Mouse (Mus musculus): ENCODE measurements around the gene St6galnac3. TPM values are rescaled to one million over a fixed set of nuclear protein-coding genes. Genes with fewer than 3 reads are reported as not detected.

St6galnac3 gene
- polyA plus RNA-seq, 1 experiment from 2014 or later, result 26.6 TPM

GRCm38 (mm10) chr3:153176325-153176724 lies 548.6 kb downstream of the St6galnac3 start:
- no peaks in the 10 kb centered on the region for H3K36me3 ChIP-seq (ENCODE audit: control insufficient read depth, insufficient read depth, low read length)
- WGBS, result 36% methylated on average over 6 of the region's 6 CpGs
- H3K27me3 ChIP-seq (ENCODE audit: control insufficient read depth, insufficient read depth, low read length), result no peaks in the 10 kb centered on the region
- DNase-seq, result peak; percentile 29
- no peaks in the 10 kb centered on the region for H3K4me1 ChIP-seq (ENCODE audit: control insufficient read depth, insufficient read depth, low read length)
- H3K27ac ChIP-seq (replicated peaks; ENCODE audit: low read depth, low read length), result peak overlapping the region; percentile 73
- H3K9me3 ChIP-seq (ENCODE audit: control insufficient read depth, low read length), result no peaks in the 10 kb centered on the region
- H3K4me3 ChIP-seq (replicated peaks; ENCODE audit: low read depth, low read length), result no peak overlapping the region
- H3K9ac ChIP-seq (replicated peaks; ENCODE audit: low read length), result no peak overlapping the region
- peak; percentile 27; the same call in 1 of the 2 replicates for ATAC-seq (ENCODE audit: low FRiP score, low TSS enrichment)
- H3K4me2 ChIP-seq (ENCODE audit: low read length), result no peak overlapping the region

DNA sequence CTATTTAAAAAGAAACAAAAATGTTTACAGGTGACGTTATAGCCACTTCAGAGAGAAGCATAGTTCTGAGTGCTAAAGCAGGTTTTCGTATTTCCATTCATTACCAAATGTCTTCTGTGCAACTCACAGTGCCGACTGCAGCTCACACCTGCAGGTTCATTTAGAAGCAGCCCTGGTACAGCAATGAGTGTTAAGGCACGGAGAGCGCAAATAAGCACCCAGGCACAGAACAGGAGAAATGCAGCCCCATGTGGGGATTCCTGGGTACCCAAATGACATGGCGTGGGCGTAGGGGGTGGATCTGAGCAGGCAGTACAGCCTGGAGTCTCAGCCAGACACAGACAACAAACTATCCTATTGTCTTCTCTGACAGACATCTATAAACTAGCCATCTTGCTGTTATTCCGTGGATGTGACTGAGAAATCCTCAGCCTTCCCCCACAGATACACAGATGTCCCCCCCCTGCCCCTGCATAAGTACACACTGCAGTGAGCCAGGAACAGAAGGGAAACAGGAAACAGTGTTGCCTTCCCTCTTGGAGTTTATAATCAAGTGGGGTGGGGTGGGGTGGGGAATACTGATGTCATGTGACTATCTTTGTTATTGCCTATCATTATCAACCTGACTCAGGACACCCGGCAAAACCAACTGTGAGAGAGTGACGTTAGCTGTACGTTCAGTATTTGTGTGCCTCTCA lies 550.5 kb downstream of the St6galnac3 start:
- Histone ChIP-seq H3K4me2 (ENCODE audit: low read length) (no peak overlapping the region), H3K27me3 (ENCODE audit: control insufficient read depth, insufficient read depth, low read length) (no peaks in the 10 kb centered on the region), H3K27ac (replicated peaks; ENCODE audit: low read depth, low read length) (no peak overlapping the region), H3K4me3 (replicated peaks; ENCODE audit: low read depth, low read length) (no peak overlapping the region), H3K9me3 (ENCODE audit: control insufficient read depth, low read length) (no peaks in the 10 kb centered on the region), H3K36me3 (ENCODE audit: control insufficient read depth, insufficient read depth, low read length) (no peaks in the 10 kb centered on the region), H3K4me1 (ENCODE audit: control insufficient read depth, insufficient read depth, low read length) (no peaks in the 10 kb centered on the region), H3K9ac (replicated peaks; ENCODE audit: low read length) (no peak overlapping the region)
- WGBS, result 89% methylated on average over 11 of the region's 11 CpGs
- ATAC-seq (ENCODE audit: low FRiP score, low TSS enrichment) (no peak), DNase-seq (no peak)

DNA sequence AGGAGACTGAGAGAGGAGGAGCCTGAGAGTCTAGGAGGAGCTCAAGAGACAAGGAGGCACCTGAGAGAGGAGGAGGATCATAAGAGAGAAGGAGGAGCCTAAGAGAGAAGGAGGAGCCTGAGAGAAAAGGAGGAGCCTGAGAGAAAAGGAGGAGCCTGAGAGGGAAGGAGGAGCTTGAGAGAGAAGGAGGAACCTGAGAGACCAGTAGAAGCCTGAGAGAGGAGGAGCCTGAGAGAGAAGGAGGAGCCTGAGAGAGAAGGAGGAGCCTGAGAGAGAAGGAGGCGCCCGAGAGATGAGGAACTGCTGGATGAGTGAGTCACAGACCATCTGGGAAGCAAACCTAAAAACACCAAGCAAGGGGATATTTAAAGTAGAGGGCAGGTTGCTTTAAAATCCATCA lies 551.4 kb downstream of the St6galnac3 start:
- Histone ChIP-seq H3K4me1 (ENCODE audit: control insufficient read depth, insufficient read depth, low read length) (no peaks in the 10 kb centered on the region), H3K9ac (replicated peaks; ENCODE audit: low read length) (no peak overlapping the region), H3K27me3 (ENCODE audit: control insufficient read depth, insufficient read depth, low read length) (no peaks in the 10 kb centered on the region), H3K9me3 (ENCODE audit: control insufficient read depth, low read length) (no peaks in the 10 kb centered on the region), H3K36me3 (ENCODE audit: control insufficient read depth, insufficient read depth, low read length) (no peaks in the 10 kb centered on the region), H3K27ac (replicated peaks; ENCODE audit: low read depth, low read length) (no peak overlapping the region), H3K4me2 (ENCODE audit: low read length) (no peak overlapping the region), H3K4me3 (replicated peaks; ENCODE audit: low read depth, low read length) (no peak overlapping the region)
- WGBS, result 88% methylated on average over 2 of the region's 2 CpGs
- ATAC-seq (ENCODE audit: low FRiP score, low TSS enrichment) (no peak), DNase-seq (no peak)

DNA sequence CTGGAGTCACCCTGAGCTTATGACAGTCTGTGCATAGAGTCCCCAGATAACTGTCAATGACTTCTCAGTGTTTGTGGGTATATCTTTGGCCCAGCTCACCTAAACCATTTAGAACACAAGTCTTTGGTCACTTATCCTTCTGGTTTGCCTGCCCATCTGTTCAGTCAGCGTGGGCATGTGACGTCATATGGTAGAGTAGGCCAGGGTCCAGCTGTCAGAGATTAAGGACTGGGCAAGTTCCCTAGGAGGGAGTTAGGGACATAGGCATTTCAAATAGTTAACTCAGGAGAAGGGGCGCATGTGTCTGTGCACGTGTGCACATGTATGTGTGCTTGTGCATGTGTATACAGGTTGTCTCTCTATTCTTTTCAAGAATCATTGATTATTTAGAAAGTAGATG lies 554.8 kb downstream of the St6galnac3 start:
- Histone ChIP-seq H3K9ac (replicated peaks; ENCODE audit: low read length) (no peak overlapping the region), H3K4me1 (ENCODE audit: control insufficient read depth, insufficient read depth, low read length) (no peaks in the 10 kb centered on the region), H3K9me3 (ENCODE audit: control insufficient read depth, low read length) (no peaks in the 10 kb centered on the region), H3K4me2 (ENCODE audit: low read length) (no peak overlapping the region), H3K4me3 (replicated peaks; ENCODE audit: low read depth, low read length) (no peak overlapping the region), H3K27me3 (ENCODE audit: control insufficient read depth, insufficient read depth, low read length) (no peaks in the 10 kb centered on the region), H3K27ac (replicated peaks; ENCODE audit: low read depth, low read length) (no peak overlapping the region), H3K36me3 (ENCODE audit: control insufficient read depth, insufficient read depth, low read length) (no peaks in the 10 kb centered on the region)
- DNase-seq (no peak), ATAC-seq (ENCODE audit: low FRiP score, low TSS enrichment) (no peak)
- WGBS, result 86% methylated on average over 4 of the region's 4 CpGs

DNA sequence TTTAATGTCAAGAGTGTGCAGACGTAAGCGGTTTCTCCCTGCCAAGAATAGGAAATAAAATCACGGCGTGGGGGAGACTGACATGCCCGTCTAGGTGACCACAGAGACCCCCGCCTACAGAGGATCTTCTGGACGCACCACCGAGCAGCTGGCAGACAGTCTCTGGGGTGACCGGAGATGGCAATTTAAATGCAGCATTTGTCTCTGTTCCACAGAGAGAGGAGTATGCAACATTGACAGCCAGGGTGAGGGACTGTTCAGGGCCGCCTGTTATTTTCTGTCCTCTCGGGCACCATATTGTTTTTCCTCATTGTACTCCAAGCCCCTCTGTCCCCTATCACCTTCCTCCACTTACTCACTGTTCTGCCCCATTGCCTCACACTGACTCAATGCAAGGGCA lies 555.2 kb downstream of the St6galnac3 start:
- no peaks in the 10 kb centered on the region for H3K27me3 ChIP-seq (ENCODE audit: control insufficient read depth, insufficient read depth, low read length)
- H3K4me2 ChIP-seq (ENCODE audit: low read length), result no peak overlapping the region
- H3K27ac ChIP-seq (replicated peaks; ENCODE audit: low read depth, low read length), result no peak overlapping the region
- no peak overlapping the region for H3K4me3 ChIP-seq (replicated peaks; ENCODE audit: low read depth, low read length)
- DNase-seq (no peak), ATAC-seq (ENCODE audit: low FRiP score, low TSS enrichment) (no peak)
- no peaks in the 10 kb centered on the region for H3K4me1 ChIP-seq (ENCODE audit: control insufficient read depth, insufficient read depth, low read length)
- 67% methylated on average over 11 of the region's 11 CpGs for WGBS
- H3K9me3 ChIP-seq (ENCODE audit: control insufficient read depth, low read length), result no peaks in the 10 kb centered on the region
- no peaks in the 10 kb centered on the region for H3K36me3 ChIP-seq (ENCODE audit: control insufficient read depth, insufficient read depth, low read length)
- no peak overlapping the region for H3K9ac ChIP-seq (replicated peaks; ENCODE audit: low read length)

GRCm38 (mm10) chr3:153161676-153162075 lies 563.3 kb downstream of the St6galnac3 start:
- H3K9me3 ChIP-seq (ENCODE audit: control insufficient read depth, low read length), result no peaks in the 10 kb centered on the region
- DNase-seq (no peak), ATAC-seq (ENCODE audit: low FRiP score, low TSS enrichment) (no peak)
- 74% methylated on average over 9 of the region's 9 CpGs for WGBS
- no peak overlapping the region for H3K9ac ChIP-seq (replicated peaks; ENCODE audit: low read length)
- H3K27ac ChIP-seq (replicated peaks; ENCODE audit: low read depth, low read length), result no peak overlapping the region
- H3K36me3 ChIP-seq (ENCODE audit: control insufficient read depth, insufficient read depth, low read length), result no peaks in the 10 kb centered on the region
- H3K4me1 ChIP-seq (ENCODE audit: control insufficient read depth, insufficient read depth, low read length), result no peaks in the 10 kb centered on the region
- no peaks in the 10 kb centered on the region for H3K27me3 ChIP-seq (ENCODE audit: control insufficient read depth, insufficient read depth, low read length)
- H3K4me3 ChIP-seq (replicated peaks; ENCODE audit: low read depth, low read length), result no peak overlapping the region
- no peak overlapping the region for H3K4me2 ChIP-seq (ENCODE audit: low read length)

- H3K4me2 ChIP-seq (ENCODE audit: low read length), result no peak overlapping the region
- no peaks in the 10 kb centered on the region for H3K36me3 ChIP-seq (ENCODE audit: control insufficient read depth, insufficient read depth, low read length)
- H3K27me3 ChIP-seq (ENCODE audit: control insufficient read depth, insufficient read depth, low read length), result no peaks in the 10 kb centered on the region
- DNase-seq (no peak), ATAC-seq (ENCODE audit: low FRiP score, low TSS enrichment) (no peak)
- 84% methylated on average over 5 of the region's 5 CpGs for WGBS
- H3K27ac ChIP-seq (replicated peaks; ENCODE audit: low read depth, low read length), result no peak overlapping the region
- no peak overlapping the region for H3K9ac ChIP-seq (replicated peaks; ENCODE audit: low read length)
- H3K4me1 ChIP-seq (ENCODE audit: control insufficient read depth, insufficient read depth, low read length), result no peaks in the 10 kb centered on the region
- no peaks in the 10 kb centered on the region for H3K9me3 ChIP-seq (ENCODE audit: control insufficient read depth, low read length)
- no peak overlapping the region for H3K4me3 ChIP-seq (replicated peaks; ENCODE audit: low read depth, low read length)
Measured at GRCm38 (mm10) chr3:153160683-153161082, 564.3 kb downstream of the St6galnac3 start.

DNA sequence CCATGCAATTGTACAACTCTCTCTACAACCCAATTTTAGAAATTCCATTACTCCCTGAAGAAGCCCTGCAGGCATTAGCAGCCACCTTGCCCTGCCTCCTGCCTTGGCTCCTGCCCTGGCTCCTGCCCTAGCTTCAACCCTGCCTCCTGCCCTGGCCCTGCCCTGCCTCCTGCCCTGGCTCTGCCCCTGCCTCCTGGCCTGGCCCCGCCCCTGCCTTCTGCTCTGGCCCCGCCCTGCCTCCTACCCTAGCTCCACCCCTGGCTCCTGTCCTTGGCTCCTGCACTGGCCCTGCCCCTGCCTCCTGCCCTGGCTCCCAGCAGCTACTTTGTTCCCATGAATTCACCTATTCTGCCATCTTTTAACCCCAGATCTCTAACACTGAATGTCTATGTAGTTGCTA lies 576.1 kb downstream of the St6galnac3 start:
- Histone ChIP-seq H3K4me3 (replicated peaks; ENCODE audit: low read depth, low read length) (no peak overlapping the region), H3K36me3 (ENCODE audit: control insufficient read depth, insufficient read depth, low read length) (no peaks in the 10 kb centered on the region), H3K27me3 (ENCODE audit: control insufficient read depth, insufficient read depth, low read length) (no peaks in the 10 kb centered on the region), H3K9ac (replicated peaks; ENCODE audit: low read length) (no peak overlapping the region), H3K4me2 (ENCODE audit: low read length) (no peak overlapping the region), H3K9me3 (ENCODE audit: control insufficient read depth, low read length) (no peaks in the 10 kb centered on the region), H3K27ac (replicated peaks; ENCODE audit: low read depth, low read length) (no peak overlapping the region), H3K4me1 (ENCODE audit: control insufficient read depth, insufficient read depth, low read length) (no peaks in the 10 kb centered on the region)
- ATAC-seq (ENCODE audit: low FRiP score, low TSS enrichment) (no peak), DNase-seq (no peak)
- WGBS, result 10% methylated on average over 2 of the region's 2 CpGs

Data from midbrain, embryonic 14.5 days (tissue).